Mouse (Mus musculus) midbrain, embryonic 15.5 days (tissue): ENCODE results near the gene Ralgapa2. TPM values are rescaled to one million over a fixed set of nuclear protein-coding genes. Genes with fewer than 3 reads are reported as not detected.

Source experiments
- ATAC-seq: fragments of 200-750 bp; cut with Nextera tagmentation; replicated peaks from 2 replicates; pipeline ENCODE4 v1.8.0; 2017; ENCODE audit warnings: moderate TSS enrichment
- H3K27ac ChIP-seq: fragments of 300-500 bp; sonication (generic); 2 replicates; pipeline ENCODE4 v1.5.1; 2015; ENCODE audit warnings: mild to moderate bottlenecking, inconsistent platforms
- H3K27me3 ChIP-seq: fragments of 300-500 bp; sonication (generic); replicated peaks from 2 replicates; pipeline ENCODE4 v1.6.1; 2015; ENCODE audit warnings: inconsistent platforms
- H3K36me3 ChIP-seq: fragments of 300-500 bp; sonication (generic); replicated peaks from 2 replicates; pipeline ENCODE4 v1.6.1; 2015; ENCODE audit warnings: inconsistent platforms
- H3K4me1 ChIP-seq: fragments of 300-500 bp; sonication (generic); 2 replicates; pipeline ENCODE4 v1.6.1; 2015; ENCODE audit warnings: inconsistent platforms
- H3K4me2 ChIP-seq: fragments of 300-500 bp; sonication (generic); 2 replicates; pipeline ENCODE4 v1.6.1; 2015; ENCODE audit warnings: inconsistent platforms, mild to moderate bottlenecking, moderate library complexity
- H3K4me3 ChIP-seq: fragments of 300-500 bp; sonication (generic); 2 replicates; pipeline ENCODE4 v1.5.1; 2015; ENCODE audit warnings: mild to moderate bottlenecking, inconsistent platforms
- H3K9ac ChIP-seq: fragments of 300-500 bp; sonication (generic); 2 replicates; pipeline ENCODE4 v1.6.1; 2015; ENCODE audit warnings: mild to moderate bottlenecking, inconsistent platforms
- H3K9me3 ChIP-seq: fragments of 300-500 bp; sonication (generic); 2 replicates; pipeline ENCODE4 v1.6.1; 2016; ENCODE audit warnings: inconsistent platforms
- WGBS: fragments of 180-500 bp; shearing (Covaris S2); methylation state at CpG from one replicate; pipeline ENCODE4 v1.1.7; 2015; ENCODE audit warnings: mixed read lengths; 5-methylcytosine and 5-hydroxymethylcytosine counted together
- polyA plus RNA-seq: library from polyadenylated mRNA; unstranded; fragments of >200 nt; fragmentation: Nextera tagmentation; extraction: Ambion mirVana; gene quantifications from 2 replicates; pipeline ENCODE4 v1.2.1, GENCODE M21; 2015

The Ralgapa2 gene
- polyA plus RNA-seq, 1 experiment from 2014 or later = 15.1 TPM

DNA sequence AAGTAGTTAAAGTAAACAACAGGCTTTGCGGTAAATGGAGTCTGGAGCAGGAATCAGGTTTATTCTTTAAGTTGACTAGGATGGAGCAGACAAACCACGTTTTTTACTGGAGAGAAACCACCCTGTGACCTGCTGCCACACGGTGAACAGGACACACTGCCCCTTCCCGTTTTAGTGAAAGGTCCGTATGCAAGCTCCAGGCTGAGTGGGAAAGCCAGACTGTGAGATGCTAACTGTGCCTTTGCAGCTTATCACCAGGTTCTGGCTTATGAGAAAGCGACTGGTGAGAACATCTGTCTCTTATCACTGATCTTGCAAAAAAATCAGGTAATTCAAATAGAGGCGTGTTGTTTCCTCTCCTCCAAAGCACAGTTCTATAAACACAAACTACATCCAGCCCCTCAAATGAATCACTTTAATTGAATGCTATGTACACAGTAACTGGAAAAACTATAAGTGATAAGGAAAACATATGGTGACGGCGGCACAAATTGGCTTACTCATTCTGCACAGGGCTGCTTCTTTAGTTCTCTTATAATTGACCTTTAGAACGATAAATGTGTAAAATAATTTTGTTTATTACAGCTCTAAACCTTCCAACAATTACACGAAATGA is 146.7 kb downstream of the Ralgapa2 start:
- H3K9ac ChIP-seq = no peak overlapping the region
- H3K4me3 ChIP-seq = no peak overlapping the region
- no peaks in the 10 kb centered on the region for H3K9me3 ChIP-seq
- H3K4me1 ChIP-seq = peaks cover 4% of the 10 kb centered on the region; the same call in 1 of the 2 replicates
- no peaks in the 10 kb centered on the region for H3K36me3 ChIP-seq
- no peaks in the 10 kb centered on the region for H3K27me3 ChIP-seq
- H3K4me2 ChIP-seq = no peak overlapping the region
- no peak for ATAC-seq
- WGBS = 74% methylated on average over 11 of the region's 11 CpGs
- no peak overlapping the region for H3K27ac ChIP-seq

DNA sequence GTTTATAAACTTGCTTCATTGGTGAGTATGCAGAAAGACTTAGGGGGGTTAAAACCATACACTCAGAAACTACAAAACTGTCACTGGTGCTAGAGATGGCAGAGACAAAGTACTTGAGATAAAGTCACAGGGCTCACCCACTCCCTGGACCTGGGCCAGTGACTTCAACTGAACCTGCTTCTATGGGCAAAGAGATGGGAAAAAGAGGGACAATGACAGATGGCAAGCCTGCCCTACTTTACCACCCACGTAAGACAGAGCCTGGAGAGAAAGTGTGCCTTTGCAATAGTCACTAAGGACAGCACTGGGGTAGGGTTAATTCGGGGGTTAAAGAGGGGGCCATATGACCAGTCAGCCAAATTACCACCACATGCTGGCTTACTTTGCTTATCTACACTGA is 148.7 kb downstream of the Ralgapa2 start:
- Histone ChIP-seq H3K4me1 (peaks cover 4% of the 10 kb centered on the region; the same call in 1 of the 2 replicates), H3K9ac (no peak overlapping the region), H3K27ac (no peak overlapping the region), H3K36me3 (no peaks in the 10 kb centered on the region), H3K9me3 (no peaks in the 10 kb centered on the region), H3K27me3 (no peaks in the 10 kb centered on the region), H3K4me3 (no peak overlapping the region), H3K4me2 (no peak overlapping the region)
- 84% methylated on average over 2 of the region's 2 CpGs for WGBS
- ATAC-seq = no peak

DNA sequence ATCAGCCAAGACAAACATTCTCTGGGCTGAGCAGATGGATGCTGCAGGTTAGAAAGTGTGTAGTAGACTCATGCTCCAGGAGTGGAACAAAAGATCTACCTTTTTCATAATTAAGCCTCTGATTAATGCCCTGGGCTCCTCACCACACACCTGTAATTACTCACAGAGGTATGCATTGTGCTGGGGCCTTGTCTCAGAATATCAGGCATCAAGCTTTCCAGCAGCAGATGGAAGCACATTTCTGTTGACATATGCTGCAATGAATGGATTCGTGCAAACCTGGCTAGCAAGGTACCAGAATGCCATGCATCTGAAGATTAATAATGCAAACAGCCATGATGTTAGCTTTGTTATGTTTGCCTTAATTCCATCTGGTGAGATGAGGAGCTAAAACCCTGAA is 149.2 kb downstream of the Ralgapa2 start:
- H3K36me3 ChIP-seq = no peaks in the 10 kb centered on the region
- ATAC-seq = no peak
- peaks cover 4% of the 10 kb centered on the region; the same call in 1 of the 2 replicates for H3K4me1 ChIP-seq
- H3K9ac ChIP-seq = no peak overlapping the region
- H3K4me2 ChIP-seq = no peak overlapping the region
- H3K27ac ChIP-seq = no peak overlapping the region
- 68% methylated on average over 1 of the region's 1 CpGs for WGBS
- no peak overlapping the region for H3K4me3 ChIP-seq
- H3K27me3 ChIP-seq = no peaks in the 10 kb centered on the region
- no peaks in the 10 kb centered on the region for H3K9me3 ChIP-seq

DNA sequence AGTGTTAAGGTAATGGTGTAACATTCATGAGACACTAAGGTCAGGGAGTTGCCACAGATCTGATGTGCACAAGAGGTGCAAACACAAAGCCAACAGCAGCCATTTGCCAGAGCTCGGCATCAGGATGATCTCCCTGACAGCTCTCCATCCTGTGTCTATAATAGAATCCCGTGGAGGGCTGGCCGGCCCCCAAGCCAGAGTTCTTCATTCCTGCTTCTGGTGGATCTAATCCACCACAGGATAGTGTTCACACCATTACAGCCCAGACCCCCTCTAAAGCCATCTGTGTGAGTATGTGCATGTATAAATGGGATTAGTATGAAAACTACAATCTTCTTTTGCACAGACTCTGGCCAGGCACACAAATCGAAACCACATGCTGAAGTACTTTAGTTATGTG is 150.2 kb downstream of the Ralgapa2 start:
- 67% methylated on average over 4 of the region's 4 CpGs for WGBS

DNA sequence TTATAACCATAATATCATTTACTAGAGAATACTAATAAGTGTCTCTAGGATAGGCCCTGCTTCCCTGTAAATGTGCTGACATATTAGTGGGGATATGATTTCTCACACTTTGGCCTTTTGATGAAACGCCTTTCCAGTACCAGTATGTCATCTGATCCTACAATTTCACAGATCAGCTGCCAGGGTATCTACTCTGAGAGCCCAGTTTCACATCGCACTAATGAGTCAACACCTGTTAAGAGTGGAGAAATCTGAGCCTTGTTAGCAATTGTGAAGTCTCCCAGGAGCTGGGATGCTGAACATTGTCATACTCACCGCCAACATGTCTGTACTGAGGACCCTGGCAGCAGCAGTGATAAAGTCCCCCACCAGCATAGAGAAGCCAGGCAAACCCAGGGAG is 151.1 kb downstream of the Ralgapa2 start:
- no peaks in the 10 kb centered on the region for H3K9me3 ChIP-seq
- WGBS = 82% methylated on average over 3 of the region's 3 CpGs
- H3K27me3 ChIP-seq = no peaks in the 10 kb centered on the region
- H3K27ac ChIP-seq = no peak overlapping the region
- no peak for ATAC-seq
- H3K4me3 ChIP-seq = no peak overlapping the region
- H3K4me1 ChIP-seq = peaks cover 2% of the 10 kb centered on the region; the same call in 1 of the 2 replicates
- H3K9ac ChIP-seq = no peak overlapping the region
- H3K36me3 ChIP-seq = no peaks in the 10 kb centered on the region
- H3K4me2 ChIP-seq = no peak overlapping the region

More for the DNA sequence above, 150.2 kb downstream of the Ralgapa2 start:
- Histone ChIP-seq H3K36me3 (no peaks in the 10 kb centered on the region), H3K9me3 (no peaks in the 10 kb centered on the region), H3K27me3 (no peaks in the 10 kb centered on the region), H3K9ac (no peak overlapping the region), H3K4me3 (no peak overlapping the region), H3K4me1 (peaks cover 4% of the 10 kb centered on the region; the same call in 1 of the 2 replicates), H3K27ac (no peak overlapping the region), H3K4me2 (no peak overlapping the region)
- ATAC-seq = no peak

DNA sequence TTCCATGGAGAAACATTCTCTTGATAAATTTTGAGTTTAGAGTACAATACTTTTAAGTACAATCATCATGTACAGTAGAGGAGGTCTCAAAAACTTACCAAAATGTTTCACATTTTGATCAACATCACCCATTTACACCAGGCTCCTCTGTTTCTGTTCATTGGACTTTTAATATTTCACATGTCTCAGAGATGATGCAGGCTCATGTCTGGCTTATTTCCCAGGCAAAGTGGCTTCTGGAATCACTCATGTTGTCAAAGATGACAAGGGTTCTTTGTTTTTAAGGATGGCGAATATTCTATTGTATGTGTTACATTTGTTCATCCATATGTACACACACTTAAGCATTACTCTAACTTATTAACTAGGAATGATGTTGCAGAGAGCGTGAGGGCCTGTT is 152.5 kb downstream of the Ralgapa2 start:
- WGBS = 95% methylated on average over 2 of the region's 2 CpGs
- ATAC-seq = no peak
- H3K9me3 ChIP-seq = no peaks in the 10 kb centered on the region
- no peak overlapping the region for H3K9ac ChIP-seq
- H3K36me3 ChIP-seq = no peaks in the 10 kb centered on the region
- H3K4me3 ChIP-seq = no peak overlapping the region
- no peaks in the 10 kb centered on the region for H3K4me1 ChIP-seq
- no peak overlapping the region for H3K27ac ChIP-seq
- H3K4me2 ChIP-seq = no peak overlapping the region
- no peaks in the 10 kb centered on the region for H3K27me3 ChIP-seq

DNA sequence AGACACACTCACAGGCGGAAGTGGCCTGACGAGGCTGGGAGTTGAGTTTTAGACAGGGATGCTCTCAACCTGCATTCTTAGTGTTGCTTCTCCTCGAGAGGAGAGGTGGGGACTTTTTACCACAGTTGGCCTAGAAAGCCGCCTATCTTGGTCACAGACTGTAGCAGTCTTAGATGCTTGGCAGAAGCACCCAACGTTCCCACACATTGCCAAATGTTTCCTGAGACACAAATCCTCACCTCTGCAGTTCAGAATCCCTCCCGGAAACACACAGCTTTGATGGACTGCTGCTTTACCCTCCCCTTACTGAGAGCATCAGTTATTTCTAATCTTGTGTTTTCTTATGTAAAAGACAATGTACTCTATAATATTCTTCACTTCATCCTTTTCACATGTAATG is 155.6 kb downstream of the Ralgapa2 start:
- no peak overlapping the region for H3K4me2 ChIP-seq
- H3K9me3 ChIP-seq = no peaks in the 10 kb centered on the region
- 85% methylated on average over 6 of the region's 6 CpGs for WGBS
- H3K36me3 ChIP-seq = no peaks in the 10 kb centered on the region
- ATAC-seq = no peak
- H3K4me1 ChIP-seq = no peaks in the 10 kb centered on the region
- H3K9ac ChIP-seq = no peak overlapping the region
- H3K4me3 ChIP-seq = no peak overlapping the region
- no peaks in the 10 kb centered on the region for H3K27me3 ChIP-seq
- H3K27ac ChIP-seq = no peak overlapping the region

DNA sequence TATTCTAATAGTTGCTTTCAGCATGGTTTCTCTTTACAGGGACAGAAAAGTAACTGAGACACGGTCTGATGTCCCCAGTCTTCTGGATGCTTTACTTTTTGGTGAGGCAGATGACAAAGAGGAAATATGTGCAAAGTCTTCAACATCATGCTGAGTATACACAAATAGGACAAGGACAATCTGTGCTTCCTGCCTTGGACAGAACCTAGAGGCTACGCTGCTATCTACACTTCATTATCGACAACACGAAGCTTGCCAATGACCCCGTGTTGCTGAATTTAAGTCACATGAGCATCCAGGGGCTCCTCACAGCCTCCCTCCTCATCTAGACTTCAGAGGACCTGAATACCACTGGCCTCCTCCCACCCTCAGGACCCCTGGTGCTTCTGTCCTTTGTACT is 161.9 kb downstream of the Ralgapa2 start:
- no peak for ATAC-seq
- WGBS = 90% methylated on average over 5 of the region's 5 CpGs
- H3K4me1 ChIP-seq = peaks cover 8% of the 10 kb centered on the region; the same call in 1 of the 2 replicates
- no peak overlapping the region for H3K4me3 ChIP-seq
- no peaks in the 10 kb centered on the region for H3K36me3 ChIP-seq
- H3K9ac ChIP-seq = no peak overlapping the region
- no peaks in the 10 kb centered on the region for H3K27me3 ChIP-seq
- no peak overlapping the region for H3K4me2 ChIP-seq
- no peak overlapping the region for H3K27ac ChIP-seq
- H3K9me3 ChIP-seq = no peaks in the 10 kb centered on the region

DNA sequence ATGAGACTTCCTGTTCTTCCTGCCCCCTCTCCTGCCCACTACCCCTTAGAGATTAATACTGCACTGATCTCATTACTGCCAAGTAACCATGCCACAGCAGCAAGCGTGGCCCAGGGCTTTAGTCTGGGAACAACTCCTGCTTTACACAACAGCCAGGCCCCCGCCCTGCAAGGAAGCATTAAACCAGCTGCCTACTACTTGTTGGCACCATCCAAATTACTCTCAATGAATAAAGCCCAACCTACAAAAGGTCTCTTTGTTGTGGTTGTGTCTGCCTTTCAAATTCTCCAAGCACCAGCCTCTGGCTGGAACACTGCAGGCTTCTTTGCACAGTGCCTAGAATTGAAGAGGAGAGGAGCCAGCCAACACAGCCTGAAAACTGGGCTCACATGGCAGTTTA is 164.2 kb downstream of the Ralgapa2 start:
- Histone ChIP-seq H3K4me3 (no peak overlapping the region), H3K36me3 (0 out of 2 replicates have a peak, but pooled peaks cover 2% of the 10 kb centered on the region), H3K4me1 (peaks cover 8% of the 10 kb centered on the region; the same call in 1 of the 2 replicates), H3K27ac (peak overlapping the region; percentile 25; the same call in 1 of the 2 replicates), H3K9me3 (no peaks in the 10 kb centered on the region), H3K27me3 (no peaks in the 10 kb centered on the region), H3K9ac (no peak overlapping the region), H3K4me2 (no peak overlapping the region)
- 36% methylated on average over 2 of the region's 2 CpGs for WGBS
- peak; percentile 87 for ATAC-seq

DNA sequence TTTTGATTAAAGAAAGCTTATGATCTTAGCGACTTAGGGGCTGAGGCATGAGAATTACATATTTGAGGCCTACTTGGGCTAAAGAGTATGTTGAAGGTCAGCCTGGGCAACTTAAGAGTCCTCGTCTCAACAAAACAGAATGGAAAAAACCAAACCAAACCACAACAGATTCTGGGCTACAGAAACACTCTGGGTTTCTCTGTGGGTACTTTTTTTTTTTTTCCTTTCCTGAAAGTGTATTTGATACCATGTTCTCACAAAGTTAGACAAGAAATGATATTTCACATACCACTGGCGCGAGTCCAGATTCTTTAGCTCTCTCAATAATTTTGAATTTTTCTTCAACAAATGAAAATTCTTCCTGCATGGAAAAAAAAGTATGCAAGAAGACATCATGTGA is 172.1 kb downstream of the Ralgapa2 start:
- 94% methylated on average over 4 of the region's 4 CpGs for WGBS

DNA sequence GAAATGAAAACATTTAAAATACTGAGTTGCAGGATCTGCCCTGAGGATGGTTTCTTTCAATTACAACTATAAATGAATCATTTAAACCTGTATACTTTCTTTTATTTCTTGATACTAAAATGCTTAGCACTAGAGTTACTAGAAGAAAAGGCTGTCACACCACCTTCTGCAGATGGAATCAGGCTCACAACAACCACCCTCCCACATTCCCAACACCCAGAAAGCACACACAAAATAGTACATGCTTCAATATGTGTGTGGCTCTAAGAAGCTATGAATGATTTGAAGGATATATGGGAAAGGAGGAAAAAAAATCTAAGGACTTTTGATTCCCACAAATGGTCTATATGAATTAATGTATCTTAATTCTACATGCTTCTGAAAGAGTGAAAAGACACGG is 174.6 kb downstream of the Ralgapa2 start:
- no peaks in the 10 kb centered on the region for H3K27me3 ChIP-seq
- no peaks in the 10 kb centered on the region; the same call in 1 of the 2 replicates for H3K36me3 ChIP-seq
- H3K9ac ChIP-seq = no peak overlapping the region
- H3K4me1 ChIP-seq = peaks cover 13% of the 10 kb centered on the region
- no peaks in the 10 kb centered on the region for H3K9me3 ChIP-seq
- no peak overlapping the region for H3K4me2 ChIP-seq
- WGBS = 70% methylated on average over 1 of the region's 1 CpGs
- H3K4me3 ChIP-seq = no peak overlapping the region
- 0 out of 2 replicates have a peak overlapping the region, but pooled peaks have one; percentile 30 for H3K27ac ChIP-seq
- no peak for ATAC-seq

More for the DNA sequence above, 172.1 kb downstream of the Ralgapa2 start:
- no peaks in the 10 kb centered on the region for H3K27me3 ChIP-seq
- H3K9me3 ChIP-seq = no peaks in the 10 kb centered on the region
- H3K36me3 ChIP-seq = peaks cover 2% of the 10 kb centered on the region; the same call in 1 of the 2 replicates
- no peak for ATAC-seq
- H3K4me3 ChIP-seq = no peak overlapping the region
- H3K4me1 ChIP-seq = peaks cover 13% of the 10 kb centered on the region
- H3K4me2 ChIP-seq = no peak overlapping the region
- H3K9ac ChIP-seq = no peak overlapping the region
- no peak overlapping the region for H3K27ac ChIP-seq

DNA sequence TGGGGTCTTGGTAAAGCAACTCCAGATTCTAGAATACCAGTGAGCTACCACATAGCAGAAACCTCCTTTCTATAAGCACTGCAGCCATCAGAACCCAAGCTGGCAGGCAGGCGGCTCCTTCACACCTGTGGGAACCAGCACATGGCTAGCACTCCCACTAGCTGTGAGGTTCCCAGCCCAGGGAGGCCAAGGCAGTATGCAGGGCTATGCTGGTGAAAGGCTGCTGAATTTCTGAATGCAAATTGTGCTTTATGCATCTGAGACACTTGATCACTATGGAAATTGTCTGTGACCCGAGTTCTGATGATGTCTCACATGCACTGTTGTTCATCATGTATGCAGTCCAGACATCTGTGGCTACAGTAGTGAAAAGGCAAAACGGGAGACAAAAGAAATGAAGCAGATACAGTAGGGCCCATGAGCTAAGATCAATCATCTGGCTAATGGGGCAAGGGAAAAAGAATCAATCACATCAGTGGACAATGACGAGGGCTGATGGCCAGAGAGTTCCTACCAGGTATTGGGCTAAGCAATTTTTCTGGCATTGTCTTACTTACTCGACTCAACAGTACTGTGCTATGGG is 180.2 kb downstream of the Ralgapa2 start:
- WGBS = 67% methylated on average over 5 of the region's 5 CpGs
- Histone ChIP-seq H3K4me3 (no peak overlapping the region), H3K4me1 (peaks cover 30% of the 10 kb centered on the region), H3K27me3 (no peaks in the 10 kb centered on the region), H3K27ac (peak overlapping the region; percentile 50; the same call in 1 of the 2 replicates), H3K9me3 (no peaks in the 10 kb centered on the region), H3K9ac (no peak overlapping the region), H3K36me3 (no peaks in the 10 kb centered on the region), H3K4me2 (no peak overlapping the region)
- ATAC-seq = no peak
